Mouse (Mus musculus) megakaryocyte, embryonic 14.5 days (primary cell): ENCODE results near the gene Col4a2.

ENCODE experiments used
- FLI1 ChIP-seq: IDR thresholded peaks from 2 replicates; pipeline ENCODE4 v1.6.1; 2012; ENCODE audit warnings: low read length, inconsistent platforms, mixed read lengths
- GATA1 ChIP-seq: IDR thresholded peaks from 3 replicates; pipeline ENCODE4 v1.6.1; 2012; ENCODE audit warnings: mixed read lengths, low read length, inconsistent platforms, borderline replicate concordance

GRCm38 (mm10) chr8:11463541-11463888, 150.9 kb downstream of the Col4a2 start:
- TF ChIP-seq GATA1 = no peak
- TF ChIP-seq FLI1 = no peak
